Mouse (Mus musculus): ENCODE data around the gene Sox12. TPM values are rescaled to one million over a fixed set of nuclear protein-coding genes. Genes with fewer than 3 reads are reported as not detected.

Sox12 gene
- polyA plus RNA-seq, 1 experiment from 2014 or later = 1.6 TPM

DNA sequence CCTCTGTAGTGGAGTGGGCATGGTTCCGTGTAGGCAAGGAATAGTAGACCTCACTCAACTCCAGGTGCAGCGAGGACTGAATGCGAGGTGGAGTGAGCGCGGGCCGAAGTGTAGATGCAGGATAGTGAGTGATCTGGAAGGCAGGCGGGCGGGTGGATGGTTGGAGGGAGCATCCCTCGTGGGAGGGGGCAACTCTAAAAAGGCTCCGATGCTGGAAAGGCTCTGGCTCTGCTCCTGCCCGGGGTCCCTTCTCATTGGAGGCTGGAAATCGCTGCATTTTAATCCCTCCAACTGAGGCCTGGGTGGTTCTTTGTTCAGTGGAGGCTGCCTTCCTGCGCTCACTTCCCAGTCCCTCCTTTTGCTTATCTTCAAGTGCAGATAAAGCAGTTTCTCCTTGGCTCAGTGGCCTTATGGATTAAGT, 1.3 kb upstream of the Sox12 start:
- H3K4me3 ChIP-seq (replicated peaks) = peak overlapping the region; percentile 82
- peak overlapping the region; percentile 87 for H3K9ac ChIP-seq
- peak overlapping the region; percentile 95 for H3K27ac ChIP-seq
- no peaks in the 10 kb centered on the region for H3K9me3 ChIP-seq (replicated peaks)
- peaks cover 62% of the 10 kb centered on the region for H3K4me1 ChIP-seq (replicated peaks)
- DNase-seq (no peak), ATAC-seq (ENCODE audit: low read depth) (no peak)
- WGBS (ENCODE audit: insufficient replicate concordance) = 4% methylated on average over 13 of the region's 13 CpGs
- H3K36me3 ChIP-seq = no peaks in the 10 kb centered on the region
- peak overlapping the region; percentile 100 for H3K4me2 ChIP-seq
- H3K27me3 ChIP-seq = no peaks in the 10 kb centered on the region

DNA sequence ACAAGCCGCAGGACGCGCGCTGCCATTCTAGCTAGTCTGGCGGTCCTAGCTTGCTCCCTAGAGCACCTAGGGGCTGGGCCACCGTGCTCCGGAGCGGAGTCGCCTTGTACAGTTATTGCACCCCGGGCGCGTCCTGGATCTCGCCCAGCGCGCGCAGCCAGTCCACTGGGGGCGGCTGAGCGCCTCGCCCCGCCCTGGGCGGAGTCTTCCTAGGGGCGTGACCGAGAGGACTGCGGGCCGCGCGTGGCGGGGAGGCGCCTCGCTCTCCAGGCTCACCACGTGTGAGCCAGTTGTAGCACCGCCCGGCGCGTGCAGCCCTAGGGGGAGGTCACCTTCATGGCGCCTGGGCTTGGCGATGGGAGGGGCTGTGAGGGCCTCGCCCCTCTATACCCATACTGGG, 828 bp upstream of the Sox12 start:
- H3K27ac ChIP-seq = peak overlapping the region; percentile 95
- peak; percentile 82 for ATAC-seq (ENCODE audit: low read depth)
- no peaks in the 10 kb centered on the region for H3K36me3 ChIP-seq
- peak overlapping the region; percentile 87 for H3K9ac ChIP-seq
- no peaks in the 10 kb centered on the region for H3K9me3 ChIP-seq (replicated peaks)
- under 1% methylated on average over 38 of the region's 38 CpGs for WGBS (ENCODE audit: insufficient replicate concordance)
- H3K4me2 ChIP-seq = peak overlapping the region; percentile 100
- peak; percentile 93 for DNase-seq
- peaks cover 62% of the 10 kb centered on the region for H3K4me1 ChIP-seq (replicated peaks)
- peak overlapping the region; percentile 82 for H3K4me3 ChIP-seq (replicated peaks)
- H3K27me3 ChIP-seq = no peaks in the 10 kb centered on the region

DNA sequence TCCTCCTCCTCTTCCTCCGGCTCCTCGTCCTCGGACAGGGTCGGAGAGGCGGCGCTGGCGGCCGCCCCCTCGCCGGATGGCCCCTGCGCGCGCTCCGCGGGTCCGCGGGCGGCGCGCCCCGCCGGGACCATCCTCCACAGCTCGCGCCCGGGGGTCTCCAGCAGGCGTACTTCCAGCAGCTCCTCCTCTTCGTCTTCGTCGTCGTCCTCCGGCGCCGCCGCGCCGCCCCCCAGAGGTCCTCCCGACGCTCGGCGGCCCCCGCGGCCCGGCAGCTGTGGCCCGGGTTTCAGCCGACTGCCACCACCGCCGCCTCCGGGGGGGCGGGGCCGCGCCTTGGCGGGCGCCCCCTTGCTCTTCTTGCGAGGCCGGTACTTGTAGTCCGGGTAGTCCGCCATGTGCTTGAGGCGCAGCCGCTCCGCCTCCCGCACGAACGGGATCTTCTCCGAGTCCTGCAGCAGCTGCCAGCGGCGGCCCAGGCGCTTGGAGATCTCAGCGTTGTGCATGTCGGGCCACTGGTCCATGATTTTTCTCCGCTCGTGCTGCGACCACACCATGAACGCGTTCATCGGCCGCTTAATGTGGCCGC, 766 bp downstream of the Sox12 start:
- ATAC-seq (ENCODE audit: low read depth) = peak; percentile 10
- under 1% methylated on average over 75 of the region's 77 CpGs for WGBS (ENCODE audit: insufficient replicate concordance)
- Histone ChIP-seq H3K27ac (peak overlapping the region; percentile 95), H3K4me2 (peak overlapping the region; percentile 100), H3K27me3 (no peaks in the 10 kb centered on the region), H3K9me3 (replicated peaks) (no peaks in the 10 kb centered on the region), H3K4me1 (replicated peaks) (peaks cover 61% of the 10 kb centered on the region), H3K36me3 (no peaks in the 10 kb centered on the region), H3K9ac (peak overlapping the region; percentile 87), H3K4me3 (replicated peaks) (peak overlapping the region; percentile 82)
- DNase-seq = peak; percentile 71

DNA sequence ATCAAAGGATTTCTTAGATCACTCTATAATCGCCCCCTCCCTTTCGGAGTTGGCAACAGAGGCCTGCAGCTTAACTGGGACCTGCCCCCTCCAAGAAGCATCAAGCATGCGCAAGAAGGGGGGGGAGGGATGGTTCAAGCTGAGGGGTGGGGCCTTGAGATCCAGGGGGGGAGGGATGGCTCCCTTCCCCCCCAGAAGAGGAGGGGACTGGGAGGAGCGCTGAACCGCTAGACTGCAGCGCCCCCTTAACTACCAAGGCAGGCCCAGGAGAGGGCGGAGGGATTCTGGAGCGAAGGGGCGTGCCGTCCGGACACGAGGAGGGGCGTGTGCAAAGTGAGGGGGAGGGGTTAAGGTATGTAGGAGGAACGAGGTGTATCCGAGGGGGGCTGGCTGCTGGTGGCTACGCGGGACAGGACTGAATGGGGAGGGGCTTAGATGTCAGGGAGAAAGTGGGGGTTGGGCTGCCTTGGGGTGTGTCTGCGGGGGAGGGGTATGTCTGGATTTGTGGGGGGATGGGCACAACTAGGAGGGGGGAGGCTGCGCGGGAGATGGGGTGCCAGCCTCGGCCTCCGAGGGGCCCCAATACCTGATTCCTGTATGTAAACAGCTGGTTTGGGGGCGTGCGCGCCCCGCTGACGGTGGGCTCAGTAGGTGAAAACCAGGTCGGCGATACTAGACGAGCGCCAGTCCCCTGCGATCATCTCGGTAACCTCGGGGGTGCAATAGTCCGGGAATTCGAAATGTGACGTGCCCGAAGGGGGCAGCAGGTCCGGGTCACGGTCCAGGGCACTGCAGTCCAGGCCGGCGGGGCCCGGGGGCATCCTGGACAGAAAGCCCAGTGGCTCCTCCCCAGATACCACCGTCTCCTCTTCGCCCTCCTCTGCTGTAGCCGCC, 1.5 kb downstream of the Sox12 start:
- no peaks in the 10 kb centered on the region for H3K9me3 ChIP-seq (replicated peaks)
- H3K4me1 ChIP-seq (replicated peaks) = peaks cover 61% of the 10 kb centered on the region
- peak overlapping the region; percentile 87 for H3K9ac ChIP-seq
- peak overlapping the region; percentile 95 for H3K27ac ChIP-seq
- H3K4me2 ChIP-seq = peak overlapping the region; percentile 100
- H3K36me3 ChIP-seq = no peaks in the 10 kb centered on the region
- under 1% methylated on average over 43 of the region's 46 CpGs for WGBS (ENCODE audit: insufficient replicate concordance)
- peak overlapping the region; percentile 82 for H3K4me3 ChIP-seq (replicated peaks)
- DNase-seq (peak; percentile 82), ATAC-seq (ENCODE audit: low read depth) (peak; percentile 55)
- no peaks in the 10 kb centered on the region for H3K27me3 ChIP-seq

DNA sequence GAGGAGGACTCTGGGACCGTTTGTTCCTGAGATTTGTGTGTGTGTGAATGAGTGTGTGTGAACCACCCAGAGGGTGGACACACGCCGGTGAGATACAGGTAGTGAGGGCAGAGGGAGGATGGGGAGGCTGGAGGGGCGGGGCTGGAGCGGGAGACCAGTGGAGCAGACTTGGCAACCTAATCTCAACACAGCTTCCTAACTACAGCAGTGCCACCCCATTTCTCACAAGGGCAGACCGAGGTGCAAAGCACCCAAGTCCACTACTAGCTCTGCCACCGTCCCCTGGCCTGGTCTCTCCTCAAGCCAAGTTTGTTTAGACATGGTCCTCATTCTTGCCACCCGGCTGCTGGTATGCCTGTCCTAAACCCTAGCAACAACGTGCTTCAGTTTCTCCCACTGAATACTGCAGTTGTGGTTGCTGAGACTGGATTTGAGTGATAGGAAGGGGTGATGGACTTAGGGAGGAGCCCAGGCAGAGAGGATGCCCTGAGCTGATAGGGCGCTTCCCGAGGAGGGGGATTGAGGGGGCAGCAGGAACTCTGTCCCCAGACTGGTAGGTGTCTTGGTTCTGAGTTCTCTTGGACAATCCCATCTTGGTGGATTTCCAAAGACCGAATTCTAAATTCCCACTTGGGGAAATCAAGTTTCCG, 2.5 kb downstream of the Sox12 start:
- Histone ChIP-seq H3K27me3 (no peaks in the 10 kb centered on the region), H3K4me3 (replicated peaks) (peak overlapping the region; percentile 82), H3K9ac (peak overlapping the region; percentile 87; the same call in 1 of the 2 replicates), H3K4me2 (peak overlapping the region; percentile 100), H3K36me3 (no peaks in the 10 kb centered on the region), H3K4me1 (replicated peaks) (peaks cover 61% of the 10 kb centered on the region), H3K27ac (peak overlapping the region; percentile 95), H3K9me3 (replicated peaks) (no peaks in the 10 kb centered on the region)
- ATAC-seq (ENCODE audit: low read depth) (no peak), DNase-seq (no peak)
- 32% methylated on average over 13 of the region's 13 CpGs for WGBS (ENCODE audit: insufficient replicate concordance)

DNA sequence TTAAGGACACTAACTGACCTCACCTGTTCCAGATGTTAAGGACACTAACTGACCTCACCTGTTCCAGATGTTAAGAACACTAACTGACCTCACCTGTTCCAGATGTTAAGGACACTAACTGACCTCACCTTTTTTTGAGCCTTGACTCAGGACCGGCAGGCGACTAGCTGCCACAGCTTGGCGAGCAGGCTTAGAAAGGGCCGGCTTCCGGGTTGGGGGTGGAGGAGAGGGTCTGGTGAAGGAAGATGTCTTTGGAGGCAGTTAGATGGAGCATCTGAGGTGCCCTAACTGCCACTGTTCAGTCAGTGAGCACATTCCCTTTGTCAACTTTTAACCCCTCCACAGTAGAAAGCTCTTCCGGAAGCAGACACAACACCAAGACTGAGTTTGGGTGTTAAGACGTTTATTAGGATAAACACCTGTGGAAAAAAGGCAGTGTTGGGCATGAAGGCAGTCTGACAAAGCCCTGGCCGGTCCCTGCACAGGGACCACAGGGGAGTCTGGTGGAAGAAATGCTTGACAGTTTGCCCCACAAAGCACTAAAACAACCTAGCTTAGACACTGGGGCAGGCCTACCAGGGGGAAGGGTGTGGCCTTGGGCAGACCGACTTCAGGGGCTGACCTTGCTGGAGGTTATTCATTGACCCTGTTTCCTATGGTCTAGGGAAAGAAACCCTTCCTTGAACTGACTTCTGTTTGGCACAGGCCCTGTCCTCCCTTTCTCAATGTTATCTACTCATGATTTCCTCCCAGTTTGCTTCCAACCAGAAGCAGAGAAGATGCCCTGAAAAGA, 4.4 kb downstream of the Sox12 start:
- H3K4me2 ChIP-seq = no peak overlapping the region
- DNase-seq (no peak), ATAC-seq (ENCODE audit: low read depth) (no peak)
- no peak overlapping the region for H3K4me3 ChIP-seq (replicated peaks)
- peaks cover 48% of the 10 kb centered on the region for H3K4me1 ChIP-seq (replicated peaks)
- 62% methylated on average over 9 of the region's 9 CpGs for WGBS (ENCODE audit: insufficient replicate concordance)
- H3K27me3 ChIP-seq = no peaks in the 10 kb centered on the region
- H3K27ac ChIP-seq = peak overlapping the region; percentile 39; the same call in 1 of the 2 replicates
- H3K9ac ChIP-seq = 0 out of 2 replicates have a peak overlapping the region, but pooled peaks have one; percentile 9
- H3K36me3 ChIP-seq = no peaks in the 10 kb centered on the region
- no peaks in the 10 kb centered on the region for H3K9me3 ChIP-seq (replicated peaks)

DNA sequence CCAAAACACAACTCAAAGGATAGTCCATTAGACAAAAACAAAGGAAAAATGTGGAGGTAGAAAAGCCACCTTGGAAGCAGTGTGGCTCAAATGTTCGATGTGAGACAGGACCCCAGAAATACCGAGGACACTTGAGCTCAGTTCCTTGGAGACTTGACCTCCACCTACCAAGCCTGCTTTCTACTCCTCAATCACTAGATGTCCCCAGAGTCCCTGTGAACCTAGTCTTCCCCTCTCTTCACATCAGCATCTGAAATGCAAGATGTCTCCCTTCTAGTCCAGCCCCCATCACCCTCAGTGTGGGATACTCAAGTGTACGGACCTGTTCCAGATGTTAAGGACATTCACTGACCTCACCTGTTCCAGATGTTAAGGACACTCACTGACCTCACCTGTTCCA, 5.1 kb downstream of the Sox12 start:
- Histone ChIP-seq H3K4me3 (replicated peaks) (no peak overlapping the region), H3K36me3 (no peaks in the 10 kb centered on the region), H3K4me1 (replicated peaks) (peaks cover 44% of the 10 kb centered on the region), H3K9ac (no peak overlapping the region), H3K4me2 (no peak overlapping the region), H3K27me3 (no peaks in the 10 kb centered on the region), H3K9me3 (replicated peaks) (no peaks in the 10 kb centered on the region), H3K27ac (no peak overlapping the region)
- ATAC-seq (ENCODE audit: low read depth) = no peak
- 15% methylated on average over 3 of the region's 3 CpGs for WGBS (ENCODE audit: insufficient replicate concordance)
- no peak for DNase-seq

DNA sequence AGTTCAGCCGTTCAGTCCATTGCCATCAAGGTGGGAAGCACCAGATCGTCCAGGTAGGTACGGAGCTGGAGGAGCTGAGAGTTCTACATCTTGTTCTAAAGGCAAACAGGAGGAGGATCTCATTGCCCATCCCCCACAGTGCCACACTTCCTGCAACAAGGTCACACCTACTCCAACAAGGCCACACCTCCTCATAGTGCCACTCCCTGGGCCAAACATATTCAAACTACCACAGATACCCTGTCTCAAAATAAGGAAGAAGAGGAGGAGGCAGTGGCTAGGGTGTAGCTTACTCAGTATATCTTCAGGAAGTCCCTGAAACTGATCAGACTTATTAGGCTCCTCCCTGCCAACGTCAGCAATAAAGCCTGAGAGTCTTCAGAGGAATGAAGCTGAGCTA, 13.7 kb downstream of the Sox12 start:
- Histone ChIP-seq H3K4me1 (replicated peaks) (peaks cover 4% of the 10 kb centered on the region; the same call in 1 of the 2 replicates), H3K4me2 (no peak overlapping the region), H3K27ac (no peak overlapping the region), H3K9me3 (replicated peaks) (no peaks in the 10 kb centered on the region), H3K9ac (no peak overlapping the region), H3K4me3 (replicated peaks) (no peak overlapping the region), H3K27me3 (no peaks in the 10 kb centered on the region), H3K36me3 (no peaks in the 10 kb centered on the region)
- ATAC-seq (ENCODE audit: low read depth) = no peak
- WGBS (ENCODE audit: insufficient replicate concordance) = 64% methylated on average over 4 of the region's 4 CpGs
- no peak for DNase-seq

DNA sequence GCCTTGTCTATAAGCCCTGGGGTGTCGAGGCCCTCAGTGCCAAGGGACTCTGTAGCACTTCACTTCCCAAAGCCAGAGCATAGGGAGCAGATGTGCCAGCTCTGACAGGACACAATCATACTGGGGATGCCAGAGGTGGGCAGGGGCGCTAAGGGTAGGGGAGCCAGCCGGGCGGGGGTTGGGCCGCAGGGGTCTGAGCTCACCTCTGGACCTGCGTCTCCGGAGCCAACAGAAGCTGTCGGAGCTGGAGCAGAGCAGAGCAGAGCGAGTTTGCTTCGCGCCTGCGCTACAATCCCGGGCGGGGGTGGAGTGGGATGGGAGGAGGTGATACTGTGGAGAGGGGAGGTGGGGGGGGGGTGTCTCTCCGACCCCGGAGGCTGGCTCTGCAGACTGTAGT, 21.5 kb downstream of the Sox12 start, which contains the start of gene Nrsn2:
Gene Nrsn2 (minus strand): TSS at position 294 of the 397 bp plus-strand sequence.
- DNase-seq (no peak), ATAC-seq (ENCODE audit: low read depth) (no peak)
- H3K4me3 ChIP-seq (replicated peaks) = no peak within 1 kb of the TSS
- H3K4me2 ChIP-seq = no peak within 1 kb of the TSS
- no peaks in the 10 kb centered on the region for H3K36me3 ChIP-seq
- H3K9ac ChIP-seq = no peak within 1 kb of the TSS
- no peaks in the 10 kb centered on the region for H3K9me3 ChIP-seq (replicated peaks)
- WGBS (ENCODE audit: insufficient replicate concordance) = 8% methylated on average over 16 of the region's 16 CpGs
- peaks cover 6% of the 10 kb centered on the region; the same call in 1 of the 2 replicates for H3K4me1 ChIP-seq (replicated peaks)
- peaks cover 63% of the 10 kb centered on the region for H3K27me3 ChIP-seq
- H3K27ac ChIP-seq = no peak within 1 kb of the TSS

DNA sequence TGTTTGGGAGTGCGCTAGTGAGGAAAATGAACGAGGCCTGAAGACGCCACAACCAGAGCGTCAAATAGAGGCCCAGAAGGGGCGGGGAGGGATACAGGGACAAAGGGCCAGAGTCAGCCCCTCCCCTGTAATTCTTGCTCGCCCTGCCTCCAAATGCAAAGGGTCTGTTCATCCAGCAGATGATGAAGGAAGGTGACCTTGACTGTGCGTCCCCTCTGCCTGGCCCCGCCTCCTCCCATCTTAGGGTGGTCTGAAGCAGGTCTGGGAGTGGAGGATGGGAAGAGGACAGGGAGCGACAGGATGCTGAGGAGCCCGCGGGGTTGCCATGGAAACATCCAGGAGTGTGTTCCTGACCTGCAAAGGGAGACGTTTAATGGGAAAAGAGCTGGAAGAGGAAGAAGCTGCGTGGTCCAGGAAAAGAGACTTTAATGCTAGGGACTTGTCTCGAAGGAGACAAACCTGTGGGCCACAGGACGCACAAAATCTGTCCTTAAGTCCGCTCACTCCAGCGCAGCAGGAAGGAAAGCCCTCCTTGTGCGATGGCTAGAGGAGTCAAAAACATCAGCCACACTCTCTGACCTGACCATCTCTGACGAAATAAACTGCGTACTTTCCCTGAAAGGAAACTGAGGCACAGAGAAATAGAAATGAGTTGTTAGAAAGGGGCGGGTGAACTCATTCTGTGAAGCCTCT, 22.1 kb downstream of the Sox12 start:
- no peak overlapping the region for H3K4me2 ChIP-seq
- H3K27ac ChIP-seq = no peak overlapping the region
- no peak for DNase-seq
- peaks cover 6% of the 10 kb centered on the region; the same call in 1 of the 2 replicates for H3K4me1 ChIP-seq (replicated peaks)
- no peaks in the 10 kb centered on the region for H3K36me3 ChIP-seq
- H3K27me3 ChIP-seq = peaks cover 63% of the 10 kb centered on the region
- no peaks in the 10 kb centered on the region for H3K9me3 ChIP-seq (replicated peaks)
- no peak overlapping the region for H3K4me3 ChIP-seq (replicated peaks)
- 9% methylated on average over 21 of the region's 21 CpGs for WGBS (ENCODE audit: insufficient replicate concordance)
- H3K9ac ChIP-seq = no peak overlapping the region
- no peak for ATAC-seq (ENCODE audit: low read depth)
